ENCODE assay signal across 15 mouse cellular contexts in genomic region chr2:31183830-31184229, GRCm38 (mm10). TPM values are rescaled to one million over a fixed set of nuclear protein-coding genes. Genes with fewer than 3 reads are reported as not detected.
DNase-seq lines count a peak whose midpoint lies in the region; ATAC-seq lines count a peak whose summit lies in the region.
"Had no signal": no experiment of that assay in that cellular context is flagged by ENCODE, and none has a peak within 500 bp of the region (broad histone marks: within the 10 kb centered on the region; RNA-seq: fewer than 3 reads in every experiment).

No protein-coding gene starts in this region.

- ATAC-seq in CD4-positive, CD25-positive, alpha-beta regulatory T cell, adult 4 months, result no peak
- ATAC-seq: Patski had no signal

- intact Hi-C loops in heart, postnatal 14 days (cut with DNase I), result loop anchor here (5.0 kb wide), 1 partner anchor 157 kb away; no protein-coding TSS in a partner anchor

- DNase-seq in CD4-positive, CD25-positive, alpha-beta regulatory T cell, adult 2 months (ENCODE audit: low read depth, low spot score), result peak; percentile 33
- peak; percentile 25 for DNase-seq in heart, postnatal 4 days
- DNase-seq in heart, postnatal 14 days, result no peak
- peak; percentile 27 for DNase-seq in lung, postnatal 10 days
- no peak for DNase-seq in lung, postnatal 36 days
- peak; percentile 24 for DNase-seq in splenic B cell, adult 2 months (ENCODE audit: low read depth, low spot score)
- DNase-seq in gastrocnemius, adult 8-10 months (ENCODE audit: low spot score in 2 of 2), result no peak
- DNase-seq: cerebellum, adult 8-10 months; kidney, adult 11 months; lung, postnatal 4 days; right cerebral cortex, postnatal 25 days had no signal

- no peaks in the 10 kb centered on the region for H3K27me3 ChIP-seq in splenic B cell, adult 2 months (ENCODE audit: control insufficient read depth, insufficient read depth, low read length, poor library complexity, severe bottlenecking)
- H3K27me3 ChIP-seq: limb, embryonic 13.5 days; midbrain, embryonic 12.5 days; Patski had no signal

- peaks cover 1% of the 10 kb centered on the region for H3K36me3 ChIP-seq in splenic B cell, adult 2 months (ENCODE audit: control insufficient read depth, insufficient read depth, low read length, poor library complexity, severe bottlenecking)

RNA-seq across cellular contexts. Expression of gene Gpr107, which starts 31.7 kb away (rescaled TPM):
- polyA plus RNA-seq in CD4-positive, CD25-positive, alpha-beta regulatory T cell, adult 4 months (2017; shearing (Covaris generic)), result 10 to 100 TPM; 56.6 to 60.7 TPM
- 10 to 100 TPM; 41.6 to 43.0 TPM for total RNA-seq in heart, postnatal 4 days (2021)
- 10 to 100 TPM; 39.2 to 41.7 TPM for total RNA-seq in heart, postnatal 14 days (2021)
- total RNA-seq in gastrocnemius, adult 8-10 months (2022), result 10 to 100 TPM; 23.1 to 26.2 (median 24.2) TPM

RNA-seq across cellular contexts. Expression of gene Fnbp1, which starts 42.0 kb away (rescaled TPM):
- 10 to 100 TPM; 78.2 to 90.0 TPM for polyA plus RNA-seq in CD4-positive, CD25-positive, alpha-beta regulatory T cell, adult 4 months (2017; shearing (Covaris generic))
- 10 to 100 TPM; 52.9 to 59.1 TPM for total RNA-seq in heart, postnatal 4 days (2021)
- 10 to 100 TPM; 49.5 to 51.9 TPM for total RNA-seq in heart, postnatal 14 days (2021)
- 1 to 10 TPM; 4.1 to 10.0 (median 7.6) TPM for total RNA-seq in gastrocnemius, adult 8-10 months (2022)

Comparison
In these comparisons a context has a peak if more than half of its experiments do, and no peak if none do; other contexts are left out.
1. DNase-seq: peak in CD4-positive, CD25-positive, alpha-beta regulatory T cell, adult 2 months (single experiment), heart, postnatal 4 days (single experiment), lung, postnatal 10 days (single experiment) and splenic B cell, adult 2 months (single experiment); none in heart, postnatal 14 days (0 of 2), lung, postnatal 36 days (single experiment) and gastrocnemius, adult 8-10 months (0 of 2).
2. RNA of gene Fnbp1, which starts 42.0 kb away (total RNA-seq): 52.9 to 59.1 TPM in heart, postnatal 4 days and 49.5 to 51.9 TPM in heart, postnatal 14 days; 4.1 to 10.0 TPM in gastrocnemius, adult 8-10 months; every median in the first group is over 4 times any median in the second.